Mouse (Mus musculus) liver, embryonic 15.5 days (tissue): ENCODE results near the gene Kcnip3. TPM values are rescaled to one million over a fixed set of nuclear protein-coding genes. Genes with fewer than 3 reads are reported as not detected.

Experiments
- ATAC-seq: fragments of 200-750 bp; cut with Nextera tagmentation; 2 replicates; pipeline ENCODE4 v1.8.0; 2017; ENCODE audit warnings: moderate number of reproducible peaks, mild to moderate bottlenecking, moderate library complexity; ENCODE audit not compliant: insufficient read depth
- H3K27ac ChIP-seq: fragments of 300-500 bp; sonication (generic); replicated peaks from 2 replicates; pipeline ENCODE4 v1.5.1; 2015; ENCODE audit warnings: mild to moderate bottlenecking, inconsistent platforms
- H3K27me3 ChIP-seq: fragments of 300-500 bp; sonication (generic); 2 replicates; pipeline ENCODE4 v1.6.1; 2015; ENCODE audit warnings: mild to moderate bottlenecking, inconsistent platforms
- H3K36me3 ChIP-seq: fragments of 300-500 bp; sonication (generic); replicated peaks from 2 replicates; pipeline ENCODE4 v1.6.1; 2015; ENCODE audit warnings: moderate library complexity, mild to moderate bottlenecking, inconsistent platforms
- H3K4me1 ChIP-seq: fragments of 300-500 bp; sonication (generic); replicated peaks from 2 replicates; pipeline ENCODE4 v1.6.1; 2015; ENCODE audit warnings: inconsistent platforms
- H3K4me2 ChIP-seq: fragments of 300-500 bp; sonication (generic); 2 replicates; pipeline ENCODE4 v1.6.1; 2015; ENCODE audit warnings: moderate library complexity, mild to moderate bottlenecking, inconsistent platforms
- H3K4me3 ChIP-seq: fragments of 300-500 bp; sonication (generic); replicated peaks from 2 replicates; pipeline ENCODE4 v1.5.1; 2015; ENCODE audit warnings: mild to moderate bottlenecking, inconsistent platforms
- H3K9ac ChIP-seq: fragments of 300-500 bp; sonication (generic); 2 replicates; pipeline ENCODE4 v1.6.1; 2015; ENCODE audit warnings: moderate library complexity, mild to moderate bottlenecking, inconsistent platforms
- H3K9me3 ChIP-seq: fragments of 300-500 bp; sonication (generic); replicated peaks from 2 replicates; pipeline ENCODE4 v1.6.1; 2016; ENCODE audit warnings: inconsistent platforms
- WGBS: fragments of 180-500 bp; shearing (Covaris S2); methylation state at CpG from one replicate; pipeline ENCODE4 v1.1.7; 2015; ENCODE audit warnings: mixed read lengths; ENCODE audit not compliant: insufficient replicate concordance; 5-methylcytosine and 5-hydroxymethylcytosine counted together
- polyA plus RNA-seq: library from polyadenylated mRNA; unstranded; fragments of >200 nt; fragmentation: Nextera tagmentation; extraction: Ambion mirVana; gene quantifications from 2 replicates; pipeline ENCODE4 v1.2.1, GENCODE M21; 2015

Gene Kcnip3
- polyA plus RNA-seq, 1 experiment from 2014 or later = 0.41 TPM

- Histone ChIP-seq H3K27me3 (no peaks in the 10 kb centered on the region; the same call in 1 of the 2 replicates), H3K4me3 (no peak overlapping the region), H3K36me3 (no peaks in the 10 kb centered on the region), H3K9me3 (no peaks in the 10 kb centered on the region), H3K27ac (no peak overlapping the region), H3K4me2 (no peak overlapping the region), H3K9ac (no peak overlapping the region), H3K4me1 (no peaks in the 10 kb centered on the region)
- no peak for ATAC-seq
- 76% methylated on average over 5 of the region's 5 CpGs for WGBS
These were observed 51.7 kb downstream of the Kcnip3 start for GRCm38 (mm10) chr2:127470183-127470582.

- Histone ChIP-seq H3K9ac (no peak overlapping the region), H3K9me3 (no peaks in the 10 kb centered on the region), H3K27me3 (peaks cover 25% of the 10 kb centered on the region), H3K36me3 (no peaks in the 10 kb centered on the region), H3K27ac (no peak overlapping the region), H3K4me1 (no peaks in the 10 kb centered on the region), H3K4me2 (no peak overlapping the region), H3K4me3 (no peak overlapping the region)
- ATAC-seq = no peak
- 8% methylated on average over 8 of the region's 8 CpGs for WGBS
These were observed 59.6 kb downstream of the Kcnip3 start for GRCm38 (mm10) chr2:127462314-127462713.

GRCm38 (mm10) chr2:127461351-127461750 lies 60.5 kb downstream of the Kcnip3 start:
- WGBS = 44% methylated on average over 9 of the region's 9 CpGs
- Histone ChIP-seq H3K36me3 (no peaks in the 10 kb centered on the region), H3K4me1 (no peaks in the 10 kb centered on the region), H3K27me3 (peaks cover 30% of the 10 kb centered on the region), H3K9me3 (no peaks in the 10 kb centered on the region), H3K4me3 (no peak overlapping the region), H3K27ac (no peak overlapping the region), H3K9ac (no peak overlapping the region), H3K4me2 (no peak overlapping the region)
- no peak for ATAC-seq

- H3K36me3 ChIP-seq = no peaks in the 10 kb centered on the region
- WGBS = 67% methylated on average over 2 of the region's 2 CpGs
- H3K4me3 ChIP-seq = no peak overlapping the region
- no peak overlapping the region for H3K9ac ChIP-seq
- H3K27ac ChIP-seq = no peak overlapping the region
- no peak overlapping the region for H3K4me2 ChIP-seq
- H3K27me3 ChIP-seq = peaks cover 31% of the 10 kb centered on the region
- H3K4me1 ChIP-seq = no peaks in the 10 kb centered on the region
- no peak for ATAC-seq
- no peaks in the 10 kb centered on the region for H3K9me3 ChIP-seq
These were observed 62.6 kb downstream of the Kcnip3 start for GRCm38 (mm10) chr2:127459341-127459740.

GRCm38 (mm10) chr2:127453764-127454163 lies 68.1 kb downstream of the Kcnip3 start:
- Histone ChIP-seq H3K4me2 (no peak overlapping the region), H3K27ac (no peak overlapping the region), H3K36me3 (no peaks in the 10 kb centered on the region), H3K4me3 (no peak overlapping the region), H3K9ac (no peak overlapping the region), H3K27me3 (peaks cover 37% of the 10 kb centered on the region), H3K4me1 (peaks cover 44% of the 10 kb centered on the region), H3K9me3 (no peaks in the 10 kb centered on the region)
- 3% methylated on average over 5 of the region's 5 CpGs for WGBS
- ATAC-seq = no peak

- Histone ChIP-seq H3K27ac (no peak overlapping the region), H3K4me2 (no peak overlapping the region), H3K4me1 (peaks cover 44% of the 10 kb centered on the region), H3K4me3 (no peak overlapping the region), H3K27me3 (peaks cover 37% of the 10 kb centered on the region), H3K9me3 (no peaks in the 10 kb centered on the region), H3K9ac (no peak overlapping the region), H3K36me3 (no peaks in the 10 kb centered on the region)
- no peak for ATAC-seq
- whole genome bisulfite sequencing = 73% methylated on average over 9 of the region's 9 CpGs
These were observed 68.8 kb downstream of the Kcnip3 start for GRCm38 (mm10) chr2:127453141-127453540.

GRCm38 (mm10) chr2:127451748-127452147 lies 70.1 kb downstream of the Kcnip3 start:
- H3K9ac ChIP-seq = no peak overlapping the region
- H3K27ac ChIP-seq = 0 out of 2 replicates have a peak overlapping the region, but pooled peaks have one; percentile 16
- H3K27me3 ChIP-seq = peaks cover 26% of the 10 kb centered on the region
- H3K9me3 ChIP-seq = no peaks in the 10 kb centered on the region
- 6% methylated on average over 6 of the region's 6 CpGs for WGBS
- no peaks in the 10 kb centered on the region for H3K36me3 ChIP-seq
- peak overlapping the region; percentile 36 for H3K4me2 ChIP-seq
- peak; percentile 78 for ATAC-seq
- H3K4me1 ChIP-seq = peaks cover 49% of the 10 kb centered on the region
- no peak overlapping the region for H3K4me3 ChIP-seq

- Histone ChIP-seq H3K4me3 (no peak overlapping the region), H3K36me3 (no peaks in the 10 kb centered on the region), H3K9ac (no peak overlapping the region), H3K27me3 (peaks cover 26% of the 10 kb centered on the region), H3K9me3 (no peaks in the 10 kb centered on the region), H3K4me2 (no peak overlapping the region), H3K4me1 (peaks cover 62% of the 10 kb centered on the region), H3K27ac (no peak overlapping the region)
- ATAC-seq = no peak
- 51% methylated on average over 7 of the region's 7 CpGs for WGBS
These were observed 72.2 kb downstream of the Kcnip3 start for GRCm38 (mm10) chr2:127449691-127450090.

- Histone ChIP-seq H3K9ac (no peak overlapping the region), H3K4me3 (no peak overlapping the region), H3K36me3 (no peaks in the 10 kb centered on the region), H3K9me3 (no peaks in the 10 kb centered on the region), H3K4me1 (peaks cover 67% of the 10 kb centered on the region), H3K4me2 (no peak overlapping the region), H3K27ac (no peak overlapping the region), H3K27me3 (peaks cover 8% of the 10 kb centered on the region; the same call in 1 of the 2 replicates)
- WGBS = 9% methylated on average over 3 of the region's 3 CpGs
- peak; percentile 7; the same call in 1 of the 2 replicates for ATAC-seq
These were observed 75.0 kb downstream of the Kcnip3 start for GRCm38 (mm10) chr2:127446847-127447246.

GRCm38 (mm10) chr2:127444055-127444789 lies 77.7 kb downstream of the Kcnip3 start, which contains the start of gene Fahd2a:
Gene Fahd2a, minus strand, starts transcription at chr2:127444565.
- peak within 1 kb of the TSS; percentile 56 for H3K27ac ChIP-seq
- peak; percentile 89 for ATAC-seq
- H3K27me3 ChIP-seq = no peaks in the 10 kb centered on the region
- no peaks in the 10 kb centered on the region for H3K9me3 ChIP-seq
- peaks cover 43% of the 10 kb centered on the region for H3K4me1 ChIP-seq
- peak within 1 kb of the TSS; percentile 83 for H3K4me2 ChIP-seq
- H3K36me3 ChIP-seq = no peaks in the 10 kb centered on the region
- 3% methylated on average over 37 of the region's 37 CpGs for WGBS
- peak within 1 kb of the TSS; percentile 74 for H3K4me3 ChIP-seq
- H3K9ac ChIP-seq = peak within 1 kb of the TSS; percentile 76

GRCm38 (mm10) chr2:127437697-127438096 lies 84.2 kb downstream of the Kcnip3 start:
- no peak overlapping the region for H3K9ac ChIP-seq
- no peaks in the 10 kb centered on the region for H3K27me3 ChIP-seq
- no peak overlapping the region for H3K4me2 ChIP-seq
- 72% methylated on average over 5 of the region's 5 CpGs for WGBS
- H3K36me3 ChIP-seq = peaks cover 35% of the 10 kb centered on the region
- no peaks in the 10 kb centered on the region for H3K9me3 ChIP-seq
- ATAC-seq = no peak
- no peak overlapping the region for H3K4me3 ChIP-seq
- no peak overlapping the region for H3K27ac ChIP-seq
- H3K4me1 ChIP-seq = peaks cover 32% of the 10 kb centered on the region
